Mouse (Mus musculus): ENCODE data around the gene Heph.
"Not testable (repeated sequence)": the region's sequence is repeated elsewhere in the genome, so short reads cannot be mapped to it uniquely, and the experiment has no call there.

Gene Heph

GRCm38 (mm10) chrX:96455149-96455548, at the start of gene Heph:
Gene Heph, plus strand, starts transcription at chrX:96455359.
- DNase-seq: no peak

DNA sequence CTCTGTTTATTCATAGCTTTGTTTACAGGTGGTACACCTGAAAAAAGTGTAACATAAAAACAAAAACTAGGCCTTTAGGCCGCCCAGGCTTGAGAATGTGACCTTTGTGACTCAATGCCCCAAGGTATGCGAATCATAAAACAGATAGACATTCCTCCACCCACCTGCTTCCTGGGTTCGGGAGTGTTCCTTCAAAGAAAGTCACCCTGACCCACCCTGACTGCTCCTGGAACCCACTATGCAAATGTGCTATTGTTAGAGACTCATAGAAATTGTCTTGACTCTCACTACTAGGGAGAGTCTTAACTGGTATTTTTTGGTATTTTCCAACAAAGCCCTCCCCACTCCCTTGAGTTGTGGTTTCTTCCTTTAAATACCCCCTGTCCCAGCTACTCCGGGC, 39.8 kb upstream of the Heph start:
- not testable (repeated sequence) for DNase-seq

DNA sequence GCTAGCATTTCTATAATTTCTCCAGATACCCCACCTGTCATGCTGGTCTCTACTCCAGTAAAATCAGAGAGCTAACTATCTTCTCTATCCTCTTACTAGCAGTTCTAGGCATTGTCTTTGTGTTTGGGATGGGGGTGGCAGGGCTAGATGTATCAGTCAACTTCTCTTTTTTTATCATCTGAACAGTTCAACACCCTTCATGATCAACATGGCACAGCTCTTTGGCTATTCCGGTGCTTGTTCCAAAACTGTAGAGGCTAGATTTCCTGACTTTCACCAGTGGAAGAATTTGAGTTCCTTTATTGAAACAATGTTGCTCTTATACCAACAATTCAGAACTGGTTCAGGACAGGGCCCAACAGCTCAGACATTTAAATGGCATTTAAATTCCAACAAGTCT, 38.2 kb upstream of the Heph start:
- DNase-seq: no peak

DNA sequence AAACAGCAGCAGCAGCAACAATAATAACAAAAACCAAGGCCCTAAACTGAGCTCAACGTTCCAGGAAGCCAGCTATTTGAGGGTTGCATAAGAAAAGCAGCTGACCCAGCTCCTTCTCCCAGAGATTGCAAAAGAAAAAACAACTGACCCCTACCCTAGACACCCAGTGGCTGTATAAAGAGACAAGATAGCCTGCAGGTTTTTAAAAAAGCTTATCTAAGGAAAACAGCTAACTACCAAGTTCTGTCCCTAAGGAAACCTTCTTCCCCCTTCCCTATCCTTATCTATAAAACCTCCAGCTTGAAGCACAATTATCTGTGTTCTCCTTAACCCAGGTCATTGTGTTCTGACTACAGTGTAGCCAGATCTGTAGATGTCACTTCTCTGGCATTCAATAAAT, 37.4 kb upstream of the Heph start:
- DNase-seq: no peak

GRCm38 (mm10) chrX:96419383-96419782, 35.8 kb upstream of the Heph start:
- no peak for DNase-seq

DNA sequence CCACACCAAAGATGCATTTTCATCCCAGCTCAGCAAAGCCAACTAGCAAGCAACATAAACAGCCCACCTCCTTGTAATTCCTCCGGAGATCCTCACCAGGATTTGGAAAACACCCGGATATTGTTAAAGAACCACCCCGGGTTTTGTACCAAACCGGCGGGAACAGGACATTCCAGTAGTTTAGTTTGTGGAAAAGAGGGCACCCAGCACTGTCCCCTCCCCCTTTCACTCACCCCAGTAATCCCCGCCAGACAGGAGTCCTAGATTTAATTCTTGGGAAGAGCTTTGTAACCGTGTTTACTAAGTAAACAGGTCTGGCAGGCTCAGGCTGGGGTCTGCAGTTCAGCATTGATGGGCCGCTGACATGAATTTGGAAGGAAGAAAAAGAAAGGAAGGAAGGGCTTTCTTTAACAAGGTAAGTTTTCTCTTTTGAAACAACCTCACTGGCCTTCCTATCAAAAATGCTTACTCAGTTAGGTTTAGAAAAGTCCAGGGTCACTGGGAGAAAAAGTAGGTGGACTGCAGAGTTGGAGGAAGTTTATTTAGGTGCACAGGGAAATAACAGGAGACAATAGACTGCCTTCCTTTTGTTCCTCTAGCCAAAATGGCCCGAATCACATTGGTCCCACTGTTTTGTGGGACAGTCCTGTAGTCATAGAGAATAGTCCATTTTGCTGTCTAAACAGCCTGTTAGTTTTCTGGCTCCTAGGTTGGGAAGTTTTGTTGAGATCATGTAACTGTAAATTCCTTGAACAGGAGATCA, 1.2 kb downstream of the Heph start, which contains the start of gene Hsf3:
Hsf3 (minus strand) TSS at position 94 of the 763 bp plus-strand sequence.
- no peak for DNase-seq

- no peak for DNase-seq
Observed at GRCm38 (mm10) chrX:96501580-96501979, 46.4 kb downstream of the Heph start.

All from B cell, adult 2 months (primary cell).